Mouse (Mus musculus): ENCODE measurements around the gene Afmid.
"Not testable (repeated sequence)": the region's sequence is repeated elsewhere in the genome, so short reads cannot be mapped to it uniquely, and the experiment has no call there.

The Afmid gene

DNA sequence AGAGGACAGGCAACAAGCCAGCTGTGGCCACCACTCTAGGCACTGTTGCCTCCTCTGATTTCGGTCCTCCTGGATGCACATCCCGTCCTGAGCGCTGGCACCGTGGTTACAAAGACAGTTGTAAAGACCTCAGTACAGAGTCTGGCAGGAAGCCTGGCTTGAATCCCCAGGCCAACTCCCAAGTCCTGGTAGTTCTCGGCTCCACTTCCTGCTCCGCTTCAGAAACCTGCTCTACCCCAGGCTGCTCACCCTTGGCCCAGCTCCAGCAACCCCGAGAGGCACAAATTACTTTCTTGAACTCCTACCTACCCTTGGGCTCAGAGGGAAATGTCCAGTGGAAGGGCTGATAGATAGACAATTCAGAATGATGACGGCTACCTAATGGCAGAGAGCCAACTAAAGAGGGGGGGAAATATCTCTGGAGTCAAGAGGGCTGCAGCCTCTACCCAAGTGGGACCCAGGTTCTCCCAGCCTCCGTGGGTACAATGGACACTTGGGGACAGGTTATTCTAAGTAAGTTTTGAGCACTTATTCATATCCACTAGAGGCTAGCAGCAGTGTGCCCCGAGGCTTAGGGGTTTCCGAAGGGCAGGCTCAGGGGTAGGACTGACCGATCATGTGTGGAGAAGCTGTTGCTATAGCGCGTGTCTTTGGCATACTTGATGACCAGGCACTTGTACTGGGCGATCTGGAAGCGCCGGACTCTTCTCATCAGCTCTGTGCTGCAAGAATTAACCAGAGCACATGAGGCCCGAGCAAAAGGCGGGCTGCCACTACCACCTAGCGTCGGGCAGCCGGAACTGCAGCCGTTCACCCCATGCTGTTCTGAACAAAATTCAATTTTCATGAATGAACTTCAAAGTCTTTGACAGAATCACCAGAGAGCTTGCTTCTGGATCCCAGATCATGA, 1.4 kb upstream of the Afmid start:
- DNase-seq (ENCODE audit: low spot score) = peak; percentile 81

DNA sequence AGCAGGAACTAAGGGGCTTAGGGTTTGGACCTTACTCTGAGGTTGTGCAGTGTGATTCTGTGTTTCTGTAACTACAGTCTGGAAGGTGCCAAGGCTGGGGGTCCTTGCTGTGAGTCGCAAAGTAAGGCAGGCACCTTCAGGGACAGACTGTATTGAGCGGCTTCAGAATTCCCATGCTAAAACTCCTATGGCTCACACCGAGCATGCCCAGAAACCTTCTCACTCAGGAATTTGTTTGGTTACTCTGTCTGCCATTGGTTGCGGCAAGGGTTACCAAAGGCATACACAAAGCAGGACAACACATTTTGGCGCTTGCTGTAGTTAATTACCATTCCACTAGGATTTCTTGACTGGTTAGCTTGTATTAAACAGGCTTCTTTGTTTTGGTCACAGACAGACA, 440 bp downstream of the Afmid start:
- DNase-seq (ENCODE audit: low spot score) = peak; percentile 49

DNA sequence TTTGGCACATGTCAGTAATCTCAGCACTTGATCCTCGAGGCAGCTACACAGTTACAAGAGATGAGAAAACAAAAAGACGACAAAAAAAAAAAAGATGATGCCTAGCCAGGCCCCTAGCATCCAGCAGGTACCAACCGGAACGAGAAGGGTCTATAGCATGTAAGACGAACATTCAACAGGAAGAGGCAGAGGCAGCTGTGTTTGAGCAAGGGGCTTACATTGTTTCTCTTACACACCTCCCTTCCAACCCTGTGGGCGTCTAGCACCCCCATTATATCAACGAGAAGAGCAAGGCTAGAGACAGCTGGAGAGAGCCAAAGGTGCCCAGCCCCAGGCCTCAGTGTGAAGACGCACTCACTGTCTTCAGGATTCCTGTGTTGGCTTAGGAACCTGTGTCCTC, 1.2 kb downstream of the Afmid start:
- DNase-seq (ENCODE audit: low spot score) = no peak

GRCm38 (mm10) chr11:117827386-117827785, 1.7 kb downstream of the Afmid start:
- DNase-seq (ENCODE audit: low spot score) = no peak

DNA sequence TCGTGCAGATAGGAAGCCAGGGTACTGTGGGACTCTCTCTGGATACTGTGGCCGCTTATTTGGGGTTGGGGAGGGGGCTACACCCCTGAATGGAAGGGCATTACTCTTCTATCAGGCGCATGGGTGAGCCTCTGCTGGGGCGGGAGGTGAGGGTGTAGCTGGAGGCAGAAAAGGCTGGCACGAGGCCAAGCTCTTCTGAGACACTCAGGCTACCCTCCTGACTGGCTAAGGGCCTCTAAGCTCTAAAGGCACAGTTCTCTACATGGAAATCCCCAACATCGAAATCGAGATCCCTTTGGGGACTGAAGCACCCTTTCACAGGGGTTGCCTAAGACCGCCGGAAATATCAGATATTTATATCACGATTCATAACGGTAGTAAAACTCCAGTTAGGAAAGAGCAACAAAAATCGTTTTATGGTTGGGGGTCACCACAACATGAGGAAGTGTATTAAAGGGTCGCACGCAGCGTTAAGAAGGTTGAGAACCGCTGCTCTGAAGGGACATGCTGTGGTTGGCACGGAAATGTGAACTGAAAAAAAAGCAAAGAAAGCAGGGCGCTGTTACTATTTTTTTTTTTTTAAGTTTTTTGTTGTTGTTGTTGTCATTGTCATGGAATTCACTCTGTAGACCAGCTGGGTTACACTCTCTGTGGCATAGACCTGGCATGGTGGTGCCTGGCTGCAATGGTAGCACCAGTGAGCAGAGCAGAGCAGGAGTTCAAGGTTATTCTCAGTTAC, 2.6 kb downstream of the Afmid start:
- DNase-seq (ENCODE audit: low spot score) = no peak

DNA sequence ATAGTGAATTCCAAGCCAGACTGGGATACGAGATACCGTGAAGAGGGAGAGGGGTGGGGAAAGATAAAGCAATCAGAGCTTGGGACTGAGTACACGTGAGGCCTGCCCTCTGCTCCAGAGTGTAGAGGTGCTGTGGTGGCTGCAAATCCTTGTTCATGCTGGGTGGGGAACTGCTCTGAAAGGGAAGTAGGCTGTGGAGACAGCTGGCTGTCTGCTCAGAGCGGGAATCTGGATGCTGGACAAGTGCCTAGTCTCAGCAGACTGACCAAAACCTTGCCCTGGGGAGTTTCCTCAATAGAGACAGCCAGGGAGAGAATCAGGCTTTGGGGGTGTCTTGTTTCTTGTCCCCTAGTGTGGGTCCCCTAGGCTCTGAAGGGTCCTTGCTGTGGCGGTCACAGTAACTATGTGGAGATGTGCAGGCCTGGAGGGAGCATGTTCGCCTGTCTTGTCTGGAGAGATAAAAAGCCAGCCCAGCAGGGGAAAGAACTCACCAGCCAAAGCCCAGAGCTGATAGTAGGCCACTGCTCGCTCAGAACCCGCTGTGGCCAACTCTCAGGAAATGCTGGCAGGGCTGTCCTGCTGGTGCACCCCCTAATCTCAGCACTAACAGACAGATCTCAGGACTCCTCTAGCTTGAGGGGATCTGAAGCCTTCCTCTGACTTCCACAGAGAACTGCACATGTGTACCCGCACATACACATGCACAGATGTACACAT, 3.3 kb downstream of the Afmid start:
- peak; percentile 68 for DNase-seq (ENCODE audit: low spot score)

DNA sequence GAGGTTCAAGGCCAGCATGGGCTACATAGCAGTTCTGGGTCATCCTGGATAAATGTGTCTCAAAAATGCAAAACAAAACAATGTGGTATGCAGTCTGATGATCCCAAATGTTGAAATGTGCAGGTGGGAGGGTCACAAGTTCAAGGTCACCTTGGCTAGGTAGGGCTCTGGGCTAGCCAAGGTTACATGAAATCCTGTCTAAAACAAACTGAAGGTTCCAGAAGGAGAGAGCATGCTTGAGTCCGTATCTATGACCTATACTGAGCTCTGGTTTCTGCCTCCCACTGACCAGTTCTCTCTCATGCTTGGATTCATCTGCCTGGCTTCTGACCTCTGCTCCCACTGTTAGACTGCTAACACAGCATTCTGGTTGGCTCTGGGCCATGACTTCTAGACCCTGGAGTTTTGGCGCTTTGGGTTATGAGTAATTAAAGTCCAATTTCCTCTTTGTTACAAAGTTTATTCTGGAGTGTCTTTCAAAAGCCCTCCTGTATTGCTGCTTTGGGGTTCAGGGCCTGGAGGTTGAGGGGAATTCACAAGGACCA, 4.0 kb downstream of the Afmid start:
- DNase-seq (ENCODE audit: low spot score) = peak; percentile 72

DNA sequence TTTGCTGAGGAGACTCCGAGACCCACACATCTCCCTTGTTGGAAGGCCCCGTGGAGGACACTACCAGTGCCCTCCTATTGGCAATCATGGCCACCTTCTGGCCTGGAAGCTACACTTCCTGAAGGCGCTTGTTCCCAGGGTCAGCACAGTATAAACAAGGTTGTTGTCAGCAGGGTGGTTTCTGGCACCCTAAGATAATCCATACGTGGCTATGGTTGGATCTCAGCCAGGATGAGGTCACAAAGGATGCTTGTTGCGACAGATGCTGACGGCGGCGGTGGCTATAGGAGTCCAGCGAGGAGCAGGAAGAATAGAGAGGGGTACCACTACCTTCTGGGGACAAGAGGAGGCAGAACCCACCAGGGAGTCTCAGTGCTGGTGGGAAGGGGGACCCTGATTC, 4.7 kb downstream of the Afmid start:
- peak; percentile 68 for DNase-seq (ENCODE audit: low spot score)

GRCm38 (mm10) chr11:117832086-117832969, 6.6 kb downstream of the Afmid start:
- peak; percentile 90 for DNase-seq (ENCODE audit: low spot score)

- not testable (repeated sequence) for DNase-seq (ENCODE audit: low spot score)
These were observed 7.8 kb downstream of the Afmid start for GRCm38 (mm10) chr11:117833509-117833908.

DNA sequence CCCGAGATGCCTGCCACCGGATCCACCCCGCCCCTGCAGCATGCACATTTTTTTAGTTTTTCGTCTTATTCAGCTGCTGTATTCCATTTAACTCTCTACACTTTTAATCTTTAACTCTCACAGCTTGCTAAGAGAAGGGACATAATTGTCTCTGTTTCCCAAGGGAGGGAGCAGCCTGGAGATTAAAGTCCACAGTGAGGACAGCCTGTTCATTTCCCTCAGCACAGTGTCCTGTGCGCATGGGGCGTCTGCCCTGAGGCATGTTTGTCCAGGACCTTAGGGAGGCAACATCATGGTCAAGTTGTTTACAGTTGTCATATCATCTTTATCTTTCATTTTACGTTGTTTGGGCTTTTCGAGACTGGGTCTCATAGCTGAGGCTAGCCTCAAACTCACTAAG, 8.4 kb downstream of the Afmid start:
- DNase-seq (ENCODE audit: low spot score) = peak; percentile 76

DNA sequence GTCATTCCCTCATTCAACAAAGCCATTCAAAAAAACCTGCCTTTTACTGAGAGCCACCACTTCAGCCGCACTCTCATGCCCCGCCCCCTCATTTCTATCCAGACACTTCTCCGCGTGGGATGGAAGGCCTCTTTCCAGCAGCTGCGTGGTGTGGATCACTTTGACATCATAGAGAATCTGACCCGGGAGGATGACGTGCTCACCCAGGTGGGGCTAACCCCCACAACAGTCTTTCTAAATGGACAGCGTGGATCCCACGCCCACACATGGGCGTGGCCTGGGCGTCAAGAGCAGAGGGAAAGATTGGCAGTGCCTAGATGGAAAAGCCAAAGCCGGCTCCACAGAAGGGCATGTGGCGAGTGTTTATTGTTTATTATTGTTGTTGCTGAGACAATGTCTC, 10.6 kb downstream of the Afmid start:
- DNase-seq (ENCODE audit: low spot score) = no peak

DNA sequence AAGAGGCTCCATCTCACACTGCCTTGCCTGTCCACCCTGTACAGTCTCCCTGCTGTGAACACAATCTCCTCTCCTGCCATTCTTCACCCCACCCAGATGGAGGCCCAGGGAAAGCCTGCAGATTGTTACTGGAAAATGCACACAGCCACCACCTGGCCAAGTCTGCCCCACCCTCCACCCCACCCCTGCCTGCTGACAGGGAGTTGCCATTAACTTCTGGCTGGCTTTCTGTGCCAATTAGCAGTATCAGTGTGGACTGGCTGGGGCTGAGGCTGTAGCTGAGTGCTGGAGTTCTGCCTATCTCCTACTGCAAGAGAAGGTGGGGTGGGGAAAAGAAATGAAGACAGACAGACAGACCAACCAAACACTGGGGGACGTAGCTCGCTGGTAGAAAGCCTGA, 12.8 kb downstream of the Afmid start:
- no peak for DNase-seq (ENCODE audit: low spot score)

- no peak for DNase-seq (ENCODE audit: low spot score)
These were observed 13.3 kb downstream of the Afmid start for GRCm38 (mm10) chr11:117839021-117839420.

DNA sequence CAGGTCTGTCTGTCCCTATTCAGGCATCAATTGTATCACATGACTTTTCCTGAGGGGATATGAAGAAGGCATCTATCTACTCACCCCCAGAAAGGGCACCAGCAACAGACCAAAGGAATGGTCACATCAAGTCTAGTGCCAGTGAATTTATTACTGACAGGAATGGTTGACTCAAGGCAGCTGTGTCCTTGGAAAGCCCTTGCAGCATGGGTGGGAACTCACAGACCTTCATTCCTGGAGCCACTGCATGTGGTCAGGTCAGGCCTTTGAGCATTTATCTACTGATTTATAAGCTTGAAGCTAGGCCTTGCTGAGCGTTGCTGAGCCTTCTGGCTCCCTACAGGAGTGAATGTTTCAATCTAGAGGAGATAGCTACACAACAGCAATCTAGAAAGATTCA, 15.2 kb downstream of the Afmid start:
- DNase-seq (ENCODE audit: low spot score) = no peak

DNA sequence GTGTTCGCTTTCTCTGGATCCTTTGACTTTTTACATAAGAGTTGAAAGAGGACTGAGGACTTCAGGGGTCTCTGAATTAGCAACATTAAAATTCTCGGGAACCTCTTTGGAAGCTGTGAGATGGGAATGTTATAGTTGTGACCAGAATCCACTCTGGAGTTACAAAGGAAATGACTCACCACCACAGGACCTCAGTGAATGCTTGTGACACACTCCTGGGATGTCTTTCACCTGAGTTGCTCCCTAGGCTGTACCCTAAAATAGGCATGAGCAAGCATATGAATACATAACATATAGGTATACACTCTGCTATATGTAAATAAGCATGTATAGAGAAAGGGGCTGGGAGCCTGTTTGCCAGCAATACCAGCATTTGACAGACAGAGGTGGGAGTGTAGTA, 17.7 kb downstream of the Afmid start:
- no peak for DNase-seq (ENCODE audit: low spot score)

DNA sequence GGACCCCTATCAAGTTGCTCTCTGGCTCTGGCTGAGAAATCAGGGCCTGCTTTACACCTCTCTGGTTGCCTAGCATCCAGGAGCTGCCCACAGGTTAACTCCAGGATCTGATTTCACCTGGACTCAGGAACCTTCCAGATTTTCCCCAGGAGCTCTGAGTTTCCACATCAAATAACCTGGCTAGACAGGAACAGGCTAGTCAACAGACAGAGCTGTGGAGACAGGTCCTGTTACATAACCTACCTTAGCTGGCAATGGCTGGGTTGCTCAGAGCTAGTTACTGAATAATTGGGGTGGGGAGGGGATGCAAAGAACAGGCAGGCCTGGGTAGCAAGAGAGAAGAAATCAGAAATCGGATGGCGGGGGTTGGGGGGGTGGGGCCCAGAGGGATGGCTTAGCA, 19.3 kb downstream of the Afmid start:
- peak; percentile 82 for DNase-seq (ENCODE audit: low spot score)

- DNase-seq (ENCODE audit: low spot score) = no peak
These were observed 19.9 kb downstream of the Afmid start for GRCm38 (mm10) chr11:117845651-117846050.

DNA sequence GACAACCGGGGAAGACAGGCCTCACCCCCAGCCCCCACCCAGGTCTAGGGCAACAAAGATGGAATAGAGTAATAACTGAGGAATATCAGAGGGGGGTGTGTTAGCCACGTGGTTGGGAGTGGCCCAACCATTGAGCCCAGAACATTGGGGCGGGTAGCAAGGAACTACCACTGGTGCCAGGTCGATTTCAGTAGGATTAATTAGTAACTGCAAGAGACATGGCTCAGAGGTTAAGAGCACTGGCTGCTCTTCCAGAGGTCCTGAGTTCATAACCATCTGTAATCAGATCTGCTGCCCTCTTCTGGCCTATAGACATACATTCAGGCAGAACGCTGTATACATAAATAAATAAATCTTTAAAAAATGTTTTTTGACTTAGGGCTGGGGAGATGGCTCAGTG, 20.9 kb downstream of the Afmid start:
- DNase-seq (ENCODE audit: low spot score) = no peak

- no peak for DNase-seq (ENCODE audit: low spot score)
These were observed 22.0 kb downstream of the Afmid start for GRCm38 (mm10) chr11:117847593-117848215.
